Mouse (Mus musculus) bone marrow macrophage, adult 2 months (primary cell): ENCODE data around the gene Eif4g3.

Experiments used
- CTCF ChIP-seq: IDR thresholded peaks from 2 replicates; pipeline ENCODE4 v1.5.1; 2012; ENCODE audit warnings: low read depth, mild to moderate bottlenecking, low read length, moderate library complexity
- POLR2A ChIP-seq: IDR thresholded peaks from 2 replicates; pipeline ENCODE4 v1.6.1; 2012; ENCODE audit warnings: mild to moderate bottlenecking, low read depth, low read length, borderline replicate concordance

DNA sequence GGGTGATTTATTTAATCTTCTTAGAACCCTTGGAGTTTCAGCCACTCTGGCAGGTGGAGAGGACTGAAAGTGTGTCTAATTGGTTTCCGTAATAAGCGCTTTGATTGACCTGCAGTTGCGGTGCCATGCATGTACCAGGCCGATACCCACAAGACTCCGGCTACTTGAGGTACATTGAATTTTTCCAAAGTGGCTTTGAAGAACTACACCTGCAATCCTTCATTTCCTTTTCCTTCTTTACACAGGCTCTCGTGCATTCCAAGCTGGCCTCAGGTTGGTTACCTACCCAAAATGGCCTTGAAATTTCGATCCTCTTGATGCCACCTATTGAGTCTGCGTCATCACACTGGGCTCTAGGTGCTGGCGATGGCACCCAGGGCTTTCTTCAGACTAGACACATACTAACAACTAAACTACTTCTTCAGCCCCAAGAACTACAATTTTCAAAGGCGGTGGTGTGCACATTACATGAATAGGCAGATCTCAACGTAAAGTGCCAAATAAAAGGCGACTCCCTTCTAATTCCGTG is 222.9 kb downstream of the Eif4g3 start:
- TF ChIP-seq CTCF: no peak
- no peak for TF ChIP-seq POLR2A
